Mouse (Mus musculus): ENCODE results near the gene Tmprss4.

DNA sequence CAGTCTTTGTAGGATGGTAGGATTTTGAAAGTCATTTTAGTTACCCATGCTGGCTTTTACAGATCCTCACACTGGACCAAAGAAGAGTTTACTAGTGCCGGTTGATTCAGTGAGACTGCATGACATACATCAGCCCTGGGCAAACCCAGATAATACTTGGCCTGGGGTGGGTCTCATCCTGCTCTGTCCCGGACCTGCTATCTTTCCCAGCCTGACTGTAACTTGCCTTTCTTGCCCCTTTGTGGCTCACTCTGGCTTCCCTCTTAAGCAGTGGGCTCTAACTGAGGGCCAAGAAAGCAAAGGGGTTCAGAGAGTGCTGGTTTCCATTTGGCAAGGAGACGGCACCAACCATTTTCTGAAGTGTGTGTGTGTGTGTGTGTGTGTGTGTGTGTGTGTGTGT lies 15.8 kb upstream of the Tmprss4 start:
- no peak for TF ChIP-seq POLR2A (IDR thresholded peaks at IDR 0.05; ENCODE audit: low read depth, low read length)
- no peak for TF ChIP-seq CTCF (conservative IDR thresholded peaks at IDR 0.05; ENCODE audit: insufficient read depth, insufficient read length, low read depth, low read length)
